Mouse (Mus musculus): ENCODE results near the gene Hoxa6. TPM values are rescaled to one million over a fixed set of nuclear protein-coding genes. Genes with fewer than 3 reads are reported as not detected.

Gene Hoxa6
- total RNA-seq (2021) = not detected

DNA sequence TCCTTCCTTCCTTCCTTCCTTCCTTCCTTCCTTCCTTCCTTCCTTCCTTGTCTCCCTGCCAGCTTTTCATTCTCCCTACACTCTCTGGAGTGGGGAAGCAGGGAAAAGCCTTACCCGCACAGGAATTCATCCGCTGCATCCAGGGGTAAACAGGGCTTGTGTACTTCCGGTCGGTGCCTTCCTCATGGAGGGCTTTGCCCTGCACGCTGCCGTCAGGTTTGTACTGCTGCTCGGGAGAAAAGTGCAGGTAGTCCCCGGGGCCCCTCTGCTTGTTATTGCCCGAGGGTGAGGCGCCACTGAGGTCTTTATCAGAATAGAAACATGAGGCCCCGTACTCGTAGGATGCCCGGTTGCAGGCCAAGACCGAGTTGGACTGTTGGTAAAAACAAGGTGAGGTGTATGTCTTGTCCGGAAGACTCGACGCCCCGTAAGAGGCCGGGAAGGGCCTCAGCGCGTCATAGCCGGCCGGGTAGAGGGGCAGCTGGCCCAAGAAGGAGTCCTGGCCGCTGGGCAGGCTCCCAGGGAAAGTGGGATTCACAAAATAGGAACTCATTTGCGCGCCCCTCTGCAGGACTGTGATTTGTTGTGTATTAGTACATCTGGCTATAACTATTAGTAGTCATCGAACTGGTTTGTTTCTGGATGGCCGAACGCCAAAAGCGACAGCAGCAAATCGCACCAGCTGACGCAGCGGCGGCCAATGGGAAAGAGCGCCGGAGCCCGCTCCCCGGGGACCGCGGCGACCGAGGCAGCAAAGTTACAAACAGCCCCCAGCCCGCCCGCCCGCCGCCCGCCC, at the start of gene Hoxa6:
Gene Hoxa6, minus strand, starts transcription at position 651 of the 796 bp plus-strand sequence.
- DNase-seq = no peak
- intact Hi-C loops (cut with DNase I) = no loop called here

DNA sequence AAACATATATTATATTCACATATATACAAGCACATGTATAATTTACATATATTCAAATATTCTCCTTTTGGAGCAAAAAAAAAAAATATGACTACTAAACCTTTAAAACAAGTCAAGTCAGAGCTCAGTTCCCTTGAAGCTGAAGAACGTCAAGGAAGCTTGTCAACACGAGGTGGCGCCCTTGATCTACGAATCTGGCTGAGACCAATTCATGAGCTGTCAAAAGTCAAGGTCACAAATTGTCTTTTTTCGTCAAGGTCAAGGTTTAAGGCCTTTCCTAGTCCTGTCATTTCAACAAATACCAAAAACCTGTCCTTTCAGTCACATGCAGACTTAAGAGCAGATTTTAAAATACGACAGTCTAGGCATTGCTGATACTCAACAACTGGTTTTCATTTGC, 48.4 kb upstream of the Hoxa6 start:
- DNase-seq = peak; percentile 84 to 92
- intact Hi-C loops (cut with DNase I) = loop anchor here (1.0 to 5.0 kb wide), 8 partner anchors 344 to 1080 kb away; no protein-coding TSS in a partner anchor

DNA sequence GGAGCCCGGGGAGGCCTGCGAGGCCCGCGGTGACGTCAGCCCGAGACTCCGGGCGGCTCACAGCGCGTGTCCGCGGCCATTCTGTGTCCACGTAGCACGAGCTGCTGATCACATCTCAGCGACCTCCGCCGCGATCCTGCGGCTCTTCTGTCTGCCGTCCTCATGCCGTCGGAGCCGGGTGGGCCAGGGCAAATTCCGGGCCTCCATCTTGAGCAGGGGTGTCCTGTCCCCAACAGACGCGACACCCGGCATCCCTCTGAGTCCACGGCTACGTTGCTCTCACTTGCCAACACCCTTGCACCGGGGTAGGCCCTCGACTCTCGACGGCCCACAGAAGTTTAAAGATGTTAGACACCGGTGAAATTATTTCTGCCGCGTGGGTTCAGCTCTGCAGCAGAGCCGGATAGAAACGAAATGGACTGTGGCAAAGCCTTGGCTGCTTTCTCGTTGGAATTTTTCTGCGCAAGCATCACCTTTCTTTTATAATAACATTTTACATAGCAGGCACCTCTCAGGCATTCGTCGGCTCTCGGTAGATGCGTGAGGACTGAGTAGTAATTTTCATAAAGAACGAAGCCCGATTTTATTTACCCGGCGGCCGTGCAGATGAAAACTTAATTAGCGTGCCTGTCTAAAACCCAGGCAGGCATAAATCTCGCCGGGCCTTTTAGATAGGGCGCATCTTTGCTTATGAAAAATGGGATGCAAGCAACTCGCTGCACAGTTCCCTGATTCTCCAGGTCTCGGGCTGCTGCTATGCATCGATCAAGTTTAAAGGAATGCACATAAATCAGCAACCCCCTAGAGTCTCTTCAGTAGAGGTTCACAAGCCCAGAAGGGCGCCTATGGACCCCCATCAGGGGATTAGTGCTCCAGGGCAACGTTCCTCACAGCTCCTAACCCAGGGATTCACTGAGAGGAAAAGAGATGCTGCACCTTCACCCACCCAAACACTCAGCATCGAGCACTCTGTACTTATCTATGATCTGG, 45.3 kb upstream of the Hoxa6 start:
- DNase-seq = peak in 1 of 2 experiments; percentile 54
- intact Hi-C loops (cut with DNase I) = no loop called here

DNA sequence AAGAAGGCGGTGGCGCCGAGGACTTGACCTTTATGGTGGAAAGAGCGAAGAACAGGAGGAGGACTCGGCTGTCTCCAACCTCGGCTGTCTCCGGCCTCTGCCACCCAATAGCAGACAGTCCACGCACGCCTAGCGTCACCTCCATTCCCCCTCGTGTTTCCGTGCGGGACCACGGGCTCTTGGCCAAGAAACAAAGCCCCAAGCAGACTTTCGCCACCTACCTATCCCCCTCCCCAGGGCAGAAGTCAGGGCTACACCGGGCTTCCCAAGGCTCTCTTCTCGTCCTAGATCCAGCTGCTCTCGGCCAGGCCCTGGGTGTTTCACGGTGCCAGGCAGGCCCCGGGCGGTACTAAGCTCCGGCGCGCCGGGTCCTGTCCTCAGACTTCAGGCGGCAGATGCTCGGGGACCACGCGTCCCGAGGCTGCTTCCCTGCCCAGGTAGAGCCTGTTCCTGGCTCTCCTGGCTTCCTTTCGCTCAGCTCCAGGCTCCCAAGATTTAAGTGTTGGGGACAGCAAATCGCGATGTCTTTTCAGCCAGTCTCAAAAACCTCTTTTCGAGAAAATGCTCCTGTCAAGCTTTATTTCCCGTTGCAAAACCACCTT, 44.4 kb upstream of the Hoxa6 start:
- intact Hi-C loops (cut with DNase I) = no loop called here
- no peak for DNase-seq

DNA sequence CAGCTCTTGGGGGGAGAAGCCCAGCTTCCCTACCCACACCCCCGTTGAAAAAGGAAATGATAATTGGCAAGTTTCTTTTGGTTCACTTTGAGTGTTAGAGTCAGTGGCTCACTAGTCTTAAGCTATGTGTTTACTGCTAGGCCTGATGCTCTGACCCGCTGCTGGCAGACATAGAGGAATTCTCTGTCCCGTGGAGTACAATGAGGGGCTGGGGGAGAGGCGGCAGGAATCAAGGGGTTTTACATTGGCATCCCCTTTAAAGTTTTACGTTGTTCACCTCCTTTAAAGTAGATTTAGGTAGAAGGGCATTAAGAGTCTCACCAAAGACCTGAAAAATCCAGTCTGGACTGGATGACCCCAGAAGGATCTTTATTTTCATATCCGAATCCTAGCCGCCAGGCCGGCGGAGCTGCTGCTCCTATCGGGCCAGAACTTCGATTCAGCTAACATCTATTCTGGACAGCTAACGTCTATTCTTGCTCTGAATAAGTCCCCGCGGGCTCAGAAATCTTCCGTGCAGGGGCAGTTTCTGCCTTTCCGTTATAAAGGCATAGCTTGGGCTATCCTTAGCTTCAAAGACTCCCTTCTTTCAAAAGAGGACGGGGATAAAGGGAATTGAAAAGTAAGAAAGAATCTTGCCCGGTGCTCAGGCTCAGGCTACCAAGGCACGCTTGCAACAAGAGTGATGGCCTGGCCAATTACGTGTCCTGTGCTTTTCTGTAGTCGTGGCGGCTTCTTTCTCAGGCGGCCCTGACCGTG, 43.7 kb upstream of the Hoxa6 start:
- intact Hi-C loops (cut with DNase I) = no loop called here
- no peak for DNase-seq

DNA sequence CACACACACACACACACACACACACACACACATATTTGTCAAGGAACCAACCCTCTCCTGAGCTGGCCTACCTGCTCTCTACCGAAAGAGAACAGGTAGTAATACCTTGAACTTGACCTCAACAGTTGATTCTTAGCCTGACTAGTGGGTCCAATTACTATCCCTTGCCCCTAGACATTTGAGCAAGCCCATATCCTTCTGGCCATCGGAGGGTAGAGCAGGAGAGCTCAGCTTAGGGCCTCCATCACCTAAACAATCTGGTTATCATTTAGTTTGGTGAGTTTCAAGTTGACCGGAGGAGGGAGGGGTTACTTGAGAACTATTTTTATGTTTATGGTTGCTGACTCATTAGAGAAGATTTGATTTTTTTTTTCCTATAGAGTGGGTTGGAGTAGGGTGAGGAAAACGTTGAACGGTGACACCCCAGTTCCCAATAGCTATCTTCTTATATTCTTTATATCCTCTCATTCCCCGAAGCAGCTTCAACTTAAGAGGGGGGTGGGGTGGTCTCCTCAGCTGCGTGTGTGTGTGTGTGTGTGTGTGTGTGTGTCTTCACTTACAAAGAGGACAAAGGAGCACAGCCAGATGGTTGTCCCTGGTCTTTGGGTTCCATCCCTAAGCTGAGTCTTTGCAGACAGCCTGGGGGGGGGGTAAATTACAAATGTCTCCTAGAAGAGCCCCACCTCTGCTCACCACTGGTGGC, 42.8 kb upstream of the Hoxa6 start:
- intact Hi-C loops (cut with DNase I) = no loop called here
- no peak for DNase-seq

DNA sequence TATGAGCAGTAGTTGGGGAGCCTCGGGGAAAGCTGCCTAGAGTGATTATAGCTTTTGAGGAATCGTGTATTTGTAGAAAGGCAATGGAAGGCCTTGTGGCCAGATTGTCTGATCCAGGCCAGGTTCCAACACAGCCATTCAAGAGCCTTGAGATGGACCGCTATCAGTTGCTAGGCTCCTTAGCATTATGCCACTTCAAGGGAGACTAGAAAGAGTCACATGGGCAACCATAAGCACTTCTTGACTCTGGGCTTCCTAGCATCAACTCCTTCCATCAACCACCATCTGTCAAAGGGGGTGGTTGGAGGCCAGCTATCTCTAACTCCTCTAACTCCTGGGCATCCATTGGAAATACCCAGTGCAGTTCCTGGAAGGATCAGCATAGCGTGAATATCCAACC, 41.3 kb upstream of the Hoxa6 start:
- DNase-seq = no peak
- intact Hi-C loops (cut with DNase I) = loop anchor here (5.0 kb wide), 1 partner anchor 1068 kb away; no protein-coding TSS in a partner anchor

DNA sequence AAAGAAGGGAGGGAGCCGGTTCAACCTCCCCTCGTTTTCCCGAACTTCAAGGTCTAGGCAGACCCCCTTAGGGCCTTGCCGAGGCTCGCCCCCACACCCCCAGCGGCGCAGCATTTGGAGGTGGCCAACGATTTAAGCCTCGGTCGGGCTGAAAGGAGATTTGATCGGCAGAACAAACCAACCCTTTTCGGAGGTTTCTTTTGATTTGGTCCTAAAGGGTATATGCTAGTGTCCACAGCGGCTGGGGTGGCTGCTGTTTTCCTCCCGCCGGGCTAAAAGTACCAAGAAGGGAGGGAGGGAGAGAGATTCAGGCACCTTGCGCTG, 40.9 kb upstream of the Hoxa6 start:
- no peak for DNase-seq
- intact Hi-C loops (cut with DNase I) = loop anchor here (5.0 kb wide), 1 partner anchor 1067 kb away; no protein-coding TSS in a partner anchor

DNA sequence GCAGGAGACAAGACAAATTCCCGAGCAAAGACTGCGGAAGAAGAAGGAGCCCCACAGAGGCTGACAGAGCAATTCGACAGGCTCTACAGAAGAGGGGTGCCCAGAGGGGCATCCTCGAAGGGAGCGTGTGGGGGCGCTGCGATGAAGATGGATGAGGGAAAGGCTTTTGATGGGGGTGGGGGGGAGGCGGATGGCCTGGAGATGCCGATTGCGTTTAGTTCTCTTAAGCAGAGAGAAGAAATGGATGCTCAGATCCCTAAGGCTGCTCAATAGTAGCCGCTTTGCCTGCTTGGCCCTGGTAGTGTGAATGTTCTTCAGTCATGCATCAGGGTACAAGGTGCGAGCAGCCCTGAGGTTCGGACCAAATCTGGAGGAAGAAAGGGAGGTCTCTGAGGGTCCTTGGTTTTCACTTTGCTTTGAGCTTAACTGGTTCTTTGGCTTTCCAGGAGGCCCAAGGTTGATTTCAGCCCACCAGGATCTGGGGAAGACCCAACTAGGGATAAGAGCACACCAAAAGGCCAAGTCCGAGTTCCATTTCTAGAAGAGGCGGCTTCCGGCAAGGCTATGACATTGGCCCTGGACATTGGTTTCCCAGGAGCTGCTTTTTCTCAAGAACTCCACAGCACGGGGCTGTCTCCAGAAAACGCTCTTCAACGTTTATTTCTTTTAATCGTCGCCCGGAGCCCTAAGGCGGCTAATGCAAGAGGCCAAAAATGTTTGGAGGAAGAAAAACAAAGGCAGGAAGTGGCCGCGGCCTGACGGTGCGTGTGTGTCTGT, 40.3 kb upstream of the Hoxa6 start:
- intact Hi-C loops (cut with DNase I) = loop anchor here (5.0 kb wide), 1 partner anchor 1067 kb away; no protein-coding TSS in a partner anchor
- no peak for DNase-seq

DNA sequence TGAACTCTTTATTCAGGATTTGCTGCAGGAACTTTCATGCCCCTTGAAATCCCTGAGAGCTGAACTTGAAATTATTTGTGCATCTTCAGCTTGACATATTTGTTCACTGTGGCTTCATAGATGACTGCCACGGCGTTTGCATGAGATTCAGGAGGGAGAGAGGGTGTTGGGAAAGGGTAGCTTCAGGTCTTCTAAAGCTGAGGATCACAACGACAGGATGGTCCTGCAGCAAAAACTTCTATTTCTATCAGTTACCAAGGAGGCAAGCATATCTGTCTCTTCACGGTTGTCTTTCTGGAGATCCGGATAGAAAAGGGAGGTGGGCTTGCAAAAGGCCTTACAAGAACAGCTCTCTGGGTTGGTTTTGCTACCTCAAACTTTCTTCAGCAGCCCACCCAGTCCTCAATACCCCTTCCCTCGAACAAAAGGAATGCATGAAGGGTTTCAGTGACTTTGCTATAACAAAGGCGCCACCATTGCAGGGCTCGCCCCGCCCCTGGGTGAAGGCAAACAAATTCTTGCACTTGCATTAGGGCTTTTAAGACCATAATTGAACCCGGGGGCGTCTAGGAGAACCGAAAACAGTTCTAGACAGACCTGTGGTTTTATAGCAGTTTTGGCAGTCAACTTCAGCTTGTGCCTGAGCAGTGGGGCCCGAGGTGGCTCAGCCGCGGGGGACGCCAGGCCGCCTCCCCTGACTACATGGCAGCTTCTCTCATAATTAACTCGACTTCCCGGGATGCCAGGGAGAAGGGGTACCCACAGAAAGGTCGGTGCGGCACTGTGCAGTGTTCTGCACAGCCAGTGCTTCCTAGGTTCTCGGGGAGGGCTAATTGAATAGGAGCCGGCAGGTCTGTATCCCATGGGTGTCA, 39.5 kb upstream of the Hoxa6 start:
- intact Hi-C loops (cut with DNase I) = loop anchor here (5.0 kb wide), 1 partner anchor 1066 kb away; no protein-coding TSS in a partner anchor
- no peak for DNase-seq

DNA sequence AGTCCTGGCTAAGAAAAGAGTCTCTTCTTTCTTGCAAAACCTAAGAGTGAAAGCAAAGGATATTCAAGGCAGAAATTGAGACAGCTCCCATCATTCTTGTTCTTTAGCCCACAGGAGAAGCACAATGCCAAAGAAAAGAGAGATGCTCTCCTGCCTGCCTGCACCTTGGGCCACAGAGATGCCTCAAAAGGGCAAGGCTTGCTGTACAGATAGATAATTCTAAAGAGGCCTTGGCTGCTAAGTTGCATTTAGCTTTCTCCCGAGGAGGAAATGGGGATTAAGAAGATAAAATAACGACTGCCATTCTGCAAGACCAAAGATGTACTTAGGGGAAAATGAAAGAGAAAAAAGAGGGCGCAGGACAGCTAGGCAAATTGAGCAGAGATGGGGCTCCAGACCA, 38.4 kb upstream of the Hoxa6 start:
- no peak for DNase-seq
- intact Hi-C loops (cut with DNase I) = loop anchor here (5.0 kb wide), 1 partner anchor 1065 kb away; no protein-coding TSS in a partner anchor

DNA sequence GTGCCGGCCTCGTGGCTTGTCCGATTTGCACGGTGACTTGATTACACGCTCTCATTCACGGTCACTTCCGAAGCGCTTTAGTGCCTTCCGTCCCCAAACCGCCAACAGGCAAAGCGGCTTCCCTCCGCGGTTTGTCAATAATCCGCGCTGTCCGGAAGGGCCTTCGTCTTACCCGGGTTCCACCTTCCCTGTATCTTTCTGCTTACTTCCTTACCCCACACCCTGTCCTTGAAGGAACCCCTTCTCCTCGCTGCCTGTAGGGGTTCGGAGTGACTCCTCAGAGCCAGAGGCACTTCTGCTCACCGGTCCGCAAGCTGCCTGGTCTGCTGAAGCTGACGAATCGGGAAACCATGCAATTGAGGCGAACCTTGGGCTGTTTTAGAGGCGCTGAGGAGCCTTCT, 37.9 kb upstream of the Hoxa6 start:
- no peak for DNase-seq
- intact Hi-C loops (cut with DNase I) = loop anchor here (5.0 kb wide), 1 partner anchor 1064 kb away; no protein-coding TSS in a partner anchor

DNA sequence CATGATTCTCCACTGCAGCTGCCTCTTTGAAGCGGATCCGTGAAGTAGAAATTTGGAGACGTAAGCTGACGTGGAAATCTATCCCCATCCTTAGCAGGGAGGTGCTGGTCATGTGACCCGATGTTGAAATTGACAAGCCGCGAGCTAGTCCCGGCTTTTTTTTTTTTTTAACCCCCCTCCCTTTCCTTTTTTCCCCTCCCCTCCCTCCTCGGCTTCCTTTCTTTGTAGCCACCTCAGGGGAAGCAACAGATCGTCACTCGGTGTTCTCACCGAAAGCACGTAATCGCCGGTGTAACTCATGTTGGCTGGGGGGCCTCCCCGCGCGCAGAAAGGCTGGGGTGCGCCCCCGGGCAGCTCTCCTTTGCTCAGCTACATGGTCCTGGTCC, 37.2 kb upstream of the Hoxa6 start, which contains the start of gene Hoxa11:
Gene Hoxa11, minus strand, starts transcription at position 54 of the 386 bp plus-strand sequence.
- intact Hi-C loops (cut with DNase I) = loop anchor here (5.0 kb wide), 1 partner anchor 1063 kb away; no protein-coding TSS in a partner anchor
- no peak for DNase-seq

DNA sequence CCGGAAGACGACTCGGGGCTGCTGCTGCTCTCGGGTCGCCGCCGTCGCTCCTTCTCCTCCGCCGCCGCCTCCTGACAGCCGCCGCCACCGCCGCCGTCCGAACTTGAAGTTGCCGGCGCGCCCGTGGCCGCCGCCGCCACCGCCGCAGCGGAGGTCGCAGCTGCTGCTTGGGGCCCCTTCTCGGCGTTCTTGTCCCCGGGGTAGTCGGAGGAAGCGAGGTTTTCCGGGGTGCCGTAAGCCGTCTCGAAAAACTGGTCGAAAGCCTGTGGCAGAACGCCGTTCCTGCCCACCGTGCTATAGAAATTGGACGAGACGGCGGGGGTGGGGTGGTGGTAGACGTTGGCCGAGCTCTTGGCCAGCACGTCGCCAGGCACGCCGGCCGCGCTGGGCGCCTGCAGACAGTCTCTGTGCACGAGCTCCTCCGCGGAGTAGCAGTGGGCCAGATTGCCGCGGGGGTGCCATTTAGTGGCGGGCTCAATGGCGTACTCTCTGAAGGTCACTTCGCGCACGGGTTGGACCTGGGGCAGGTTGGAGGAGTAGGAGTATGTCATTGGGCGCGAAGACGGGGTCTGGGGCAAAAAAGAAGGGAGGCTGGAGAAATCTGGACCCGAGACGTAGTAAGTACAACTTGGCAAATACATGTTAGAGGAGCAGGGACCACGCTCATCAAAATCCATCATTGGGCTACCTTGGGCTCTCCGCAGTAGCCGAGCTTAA, 36.7 kb upstream of the Hoxa6 start:
- intact Hi-C loops (cut with DNase I) = loop anchor here (5.0 kb wide), 1 partner anchor 1063 kb away; no protein-coding TSS in a partner anchor
- DNase-seq = peak in 1 of 2 experiments; percentile 28

DNA sequence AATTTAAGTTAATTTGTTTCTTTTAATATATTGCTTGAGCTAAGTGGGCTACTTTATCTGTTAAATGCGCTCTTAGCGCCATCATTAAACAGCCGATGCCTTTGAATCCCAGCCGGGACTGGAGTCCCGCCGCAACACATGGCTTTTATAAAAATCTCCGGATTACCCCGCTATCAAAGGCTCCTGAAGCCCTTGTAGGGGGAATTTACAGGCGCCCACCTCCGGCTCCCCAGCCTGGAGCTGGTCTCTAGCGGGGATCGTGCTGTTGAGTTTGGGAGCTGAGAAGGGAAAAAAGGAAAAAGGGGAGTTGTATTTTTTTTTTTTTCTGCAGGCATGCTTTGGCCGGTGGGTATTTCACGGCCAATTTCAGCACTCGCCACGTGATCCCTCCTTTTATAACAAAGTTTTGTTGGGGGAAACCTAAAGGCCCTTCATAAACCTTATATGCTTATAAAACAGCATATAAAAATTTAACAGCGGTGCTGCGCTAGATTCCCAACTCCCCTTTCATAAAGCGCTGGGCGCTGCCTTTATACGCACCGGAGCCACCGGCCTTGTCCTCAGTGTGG, 36.0 kb upstream of the Hoxa6 start:
- intact Hi-C loops (cut with DNase I) = loop anchor here (5.0 kb wide), 1 partner anchor 1062 kb away; no protein-coding TSS in a partner anchor
- peak in 1 of 2 experiments; percentile 4 for DNase-seq

DNA sequence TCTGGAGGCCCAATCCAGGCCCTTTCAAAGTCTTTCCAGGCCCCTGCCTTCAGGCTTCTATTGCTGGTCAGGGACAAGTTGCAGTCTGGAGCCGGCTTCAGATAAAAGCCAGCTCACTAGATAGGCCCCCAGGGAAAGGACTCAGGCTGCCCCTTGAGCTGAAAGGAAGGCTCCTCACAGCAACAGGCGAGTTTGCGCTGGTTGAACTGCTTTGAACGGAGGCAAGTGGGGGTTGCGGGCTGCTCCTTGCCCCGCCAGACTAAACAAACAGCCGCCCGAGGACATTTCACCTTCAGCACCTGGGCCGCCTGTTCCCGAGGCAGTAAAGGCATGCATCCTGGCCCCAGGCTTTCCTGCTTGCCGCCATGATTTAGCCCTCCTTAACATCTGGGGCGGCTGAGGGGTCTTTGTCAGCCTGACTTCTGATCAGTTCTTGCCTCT, 35.2 kb upstream of the Hoxa6 start:
- no peak for DNase-seq
- intact Hi-C loops (cut with DNase I) = no loop called here

Data from heart, postnatal 36 days (tissue).